Mouse (Mus musculus): ENCODE results near the gene Crkl.

DNA sequence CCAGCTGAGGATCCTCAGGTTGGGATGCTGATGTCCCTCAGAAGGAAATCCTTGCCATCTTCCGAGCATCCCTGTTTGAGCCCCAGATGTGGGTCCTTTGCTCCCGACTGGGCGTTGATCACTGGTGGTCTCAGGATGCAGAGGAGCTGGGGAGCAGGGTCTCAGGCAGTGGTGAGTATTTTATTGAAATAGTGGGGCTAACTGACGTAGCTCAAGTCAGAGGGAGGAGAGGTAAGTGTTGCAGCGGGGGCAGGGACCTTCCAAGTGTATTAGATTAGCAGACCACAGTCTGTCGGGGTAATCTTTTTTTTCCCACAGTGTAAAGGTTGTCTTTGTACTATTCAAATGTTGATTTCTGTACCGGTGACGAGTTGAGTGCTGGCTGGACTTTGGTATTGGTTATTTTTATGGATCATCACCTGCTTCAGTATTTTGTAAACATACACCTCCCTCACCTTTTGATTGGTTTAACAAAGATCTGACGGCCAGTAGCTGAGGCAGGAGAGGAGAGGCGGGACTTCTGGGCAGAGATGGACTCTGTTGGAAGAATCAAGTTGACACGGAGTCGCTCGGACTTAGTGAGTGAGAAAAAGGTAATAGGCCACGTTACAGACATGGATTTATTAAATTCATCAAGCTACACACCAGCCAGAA, 81.0 kb downstream of the Crkl start:
- no peak for TF ChIP-seq POLR2A (IDR thresholded peaks at IDR 0.05; ENCODE audit: extremely low read depth, insufficient read depth, low read length)
- TF ChIP-seq CTCF (IDR thresholded peaks at IDR 0.05; ENCODE audit: low read depth, low read length) = no peak
